Mouse (Mus musculus) G1E (cell line): ENCODE data around the gene Gm17571. TPM values are rescaled to one million over a fixed set of nuclear protein-coding genes. Genes with fewer than 3 reads are reported as not detected.

Experiments used
- ATAC-seq: 2 replicates; pipeline ENCODE4 v1.8.0; 2016; ENCODE audit warnings: mild to moderate bottlenecking; ENCODE audit not compliant: insufficient number of reproducible peaks, poor library complexity, low FRiP score, severe bottlenecking; ENCODE audit errors: extremely low read depth
- DNase-seq: peaks from one replicate; pipeline ENCODE4 v3.0.0; 2012; ENCODE audit warnings: low spot score
- H3K27me3 ChIP-seq: 2 replicates; pipeline ENCODE4 v1.6.1; 2012; ENCODE audit warnings: mild to moderate bottlenecking, low read length, inconsistent platforms; ENCODE audit not compliant: insufficient read depth
- H3K36me3 ChIP-seq: replicated peaks from 2 replicates; pipeline ENCODE3; 2012; ENCODE audit warnings: mild to moderate bottlenecking, inconsistent platforms
- H3K4me1 ChIP-seq: 2 replicates; pipeline ENCODE4 v1.6.1; 2012; ENCODE audit warnings: low read depth, low read length, inconsistent platforms, mixed read lengths; ENCODE audit not compliant: insufficient read depth
- H3K4me3 ChIP-seq: 2 replicates; pipeline ENCODE4 v1.5.1; 2012; ENCODE audit warnings: low read depth, mild to moderate bottlenecking, inconsistent platforms, low read length, moderate library complexity, mixed read lengths
- H3K9me3 ChIP-seq: replicated peaks from 2 replicates; pipeline ENCODE4 v1.6.1; 2012; ENCODE audit warnings: inconsistent platforms
- CTCF ChIP-seq: IDR thresholded peaks from 2 replicates; pipeline ENCODE4 v1.5.1; 2012; ENCODE audit warnings: low read depth, low read length, inconsistent platforms, mixed read lengths
- GATA1 ChIP-seq: IDR thresholded peaks from 2 replicates; pipeline ENCODE4 v1.6.1; 2012; ENCODE audit warnings: borderline replicate concordance, low read length, inconsistent platforms, mixed read lengths
- GATA2 ChIP-seq: IDR thresholded peaks from 2 replicates; pipeline ENCODE4 v1.6.1; 2012; ENCODE audit warnings: low read depth, low read length, inconsistent platforms, borderline replicate concordance
- POLR2AphosphoS5 ChIP-seq: IDR thresholded peaks from 2 replicates; pipeline ENCODE4 v1.6.1; 2012; ENCODE audit warnings: low read depth, low read length, inconsistent platforms; ENCODE audit not compliant: insufficient replicate concordance
- TAL1 ChIP-seq: conservative IDR thresholded peaks from 2 replicates; pipeline ENCODE4 v1.6.1; 2012; ENCODE audit warnings: low read depth, low read length, inconsistent platforms, mixed read lengths
- polyA plus RNA-seq: library from polyadenylated mRNA; stranded (reverse); fragments of >175 nt; gene quantifications from 2 replicates; pipeline ENCODE4 v1.2.3, GENCODE M21; 2012
- total RNA-seq, 2 experiments: library from RNA; stranded (forward) in 1 of 2; stranded (reverse) in 1 of 2; fragments of 200-1000 nt in 1 of 2; fragments of >200 nt in 1 of 2; fragmentation: Nextera tagmentation in 1 of 2; gene quantifications; 2 replicates each; pipeline ENCODE4 v1.2.3; 2014 to 2017

Gene Gm17571
- total RNA-seq (2014; fragmentation: Nextera tagmentation), result not detected in 2 replicates
- total RNA-seq (2017), result not detected in 2 replicates
- polyA plus RNA-seq, result not detected in 2 replicates

DNA sequence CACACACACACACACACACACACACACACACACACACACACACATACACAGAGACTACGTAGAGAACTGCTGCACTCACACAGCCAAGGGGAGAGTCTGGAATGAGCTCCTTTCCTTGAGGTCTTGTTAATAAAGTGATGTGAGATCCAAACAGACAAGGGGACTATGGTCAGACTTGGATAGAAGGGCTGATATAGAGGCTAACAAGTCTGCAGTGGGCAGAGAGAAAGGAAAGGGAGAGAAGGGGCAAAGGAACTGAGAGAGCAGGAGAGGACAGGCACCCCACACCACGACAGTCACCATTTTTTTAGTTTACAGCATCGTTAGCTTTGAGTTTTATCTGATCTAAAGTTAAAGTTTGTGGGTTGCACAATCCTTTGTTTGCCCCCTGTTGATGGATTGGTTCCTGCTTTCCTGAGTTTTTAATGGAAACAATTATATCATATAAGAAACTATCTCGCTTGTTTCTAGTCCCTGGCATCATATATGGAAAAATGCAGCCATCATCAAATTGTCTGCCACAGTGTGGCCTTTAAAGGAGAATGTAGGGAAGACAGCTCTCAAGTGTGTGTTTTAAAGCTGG lies at the start of gene Gm17571:
TSS of gene Gm17571 (minus strand) at position 51 of the 583 bp plus-strand sequence.
- H3K36me3 ChIP-seq, result no peaks in the 10 kb centered on the region
- H3K27me3 ChIP-seq, result no peaks in the 10 kb centered on the region
- TF ChIP-seq TAL1 (no peak), CTCF (no peak), GATA2 (no peak), POLR2AphosphoS5 (no peak), GATA1 (no peak)
- ATAC-seq, result no peak
- H3K9me3 ChIP-seq, result no peaks in the 10 kb centered on the region
- no peak for DNase-seq
- H3K4me3 ChIP-seq, result no peak within 1 kb of the TSS
- H3K4me1 ChIP-seq, result no peaks in the 10 kb centered on the region; the same call in 1 of the 2 replicates

DNA sequence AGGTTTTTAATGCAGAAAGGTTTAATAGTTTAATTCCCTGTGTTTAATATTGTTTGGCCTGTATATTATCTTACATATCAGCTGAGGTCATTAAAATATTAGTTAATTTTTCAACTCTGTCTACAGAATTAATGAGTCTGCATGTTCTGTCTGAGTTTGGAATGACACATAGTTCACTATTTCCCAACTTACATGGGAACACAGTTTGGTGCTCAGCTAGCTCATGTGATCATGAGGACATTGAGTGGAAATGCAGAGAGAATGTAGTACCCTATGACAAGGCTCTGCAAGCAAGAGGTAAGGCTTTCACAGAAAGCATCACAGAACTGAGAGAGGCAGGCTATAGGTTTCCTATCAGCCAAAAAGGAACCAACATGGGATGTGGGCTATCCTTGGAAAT lies 49.0 kb upstream of the Gm17571 start:
- DNase-seq, result no peak

DNA sequence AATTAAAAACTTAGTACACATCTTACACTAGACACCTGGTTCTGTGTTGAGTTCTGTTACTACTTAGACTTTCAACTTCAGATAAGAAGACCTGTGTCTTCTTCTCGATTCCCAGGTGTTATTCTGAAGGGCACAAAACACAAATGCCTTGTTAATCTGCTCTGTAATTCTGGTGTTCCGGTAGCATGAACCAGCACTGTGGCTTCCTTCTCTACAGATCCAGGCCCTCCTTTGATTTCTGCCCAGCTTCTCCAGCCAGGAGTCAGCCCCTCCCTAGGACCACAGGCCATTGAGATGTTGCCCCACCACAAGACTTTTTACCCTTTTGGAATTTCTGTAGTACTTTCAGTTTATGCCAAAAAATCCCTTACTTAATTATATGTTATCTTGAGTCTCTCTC lies 47.2 kb upstream of the Gm17571 start:
- DNase-seq (no peak), ATAC-seq (no peak)
- Histone ChIP-seq H3K36me3 (no peaks in the 10 kb centered on the region), H3K9me3 (no peaks in the 10 kb centered on the region), H3K4me1 (peaks cover 4% of the 10 kb centered on the region; the same call in 1 of the 2 replicates), H3K27me3 (peaks cover 7% of the 10 kb centered on the region; the same call in 1 of the 2 replicates), H3K4me3 (no peak overlapping the region)
- TF ChIP-seq TAL1, result no peak
- TF ChIP-seq CTCF, result no peak
- TF ChIP-seq GATA1, result no peak
- TF ChIP-seq GATA2, result no peak
- TF ChIP-seq POLR2AphosphoS5, result no peak

More for the DNA sequence above, 49.0 kb upstream of the Gm17571 start:
- Histone ChIP-seq H3K4me1 (peaks cover 4% of the 10 kb centered on the region; the same call in 1 of the 2 replicates), H3K27me3 (peaks cover 7% of the 10 kb centered on the region; the same call in 1 of the 2 replicates), H3K36me3 (no peaks in the 10 kb centered on the region), H3K9me3 (no peaks in the 10 kb centered on the region), H3K4me3 (no peak overlapping the region)
- ATAC-seq, result no peak
- TF ChIP-seq GATA2 (no peak), POLR2AphosphoS5 (no peak), CTCF (no peak), TAL1 (no peak), GATA1 (no peak)

DNA sequence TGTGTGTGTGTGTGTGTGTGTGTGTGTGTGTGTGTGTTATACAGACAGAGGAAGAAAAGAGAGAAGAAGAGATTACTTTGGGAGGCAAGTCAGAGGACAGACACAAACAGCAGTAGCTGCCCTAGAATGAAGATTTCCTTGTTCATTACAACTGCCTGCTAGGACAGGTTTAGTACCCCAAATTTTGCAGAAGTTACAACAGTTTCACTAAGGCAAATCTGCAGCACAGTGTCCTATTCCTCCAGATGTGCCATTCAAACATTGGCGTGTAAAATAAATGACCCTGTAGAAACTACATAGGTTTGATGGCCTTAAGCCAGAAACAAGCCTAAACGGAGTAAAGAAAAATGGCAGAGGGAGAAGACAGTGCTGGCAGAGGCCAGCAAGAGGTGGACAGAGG lies 46.3 kb upstream of the Gm17571 start:
- no peaks in the 10 kb centered on the region for H3K9me3 ChIP-seq
- H3K36me3 ChIP-seq, result no peaks in the 10 kb centered on the region
- no peaks in the 10 kb centered on the region for H3K4me1 ChIP-seq
- ATAC-seq (no peak), DNase-seq (no peak)
- TF ChIP-seq GATA2, result no peak
- TF ChIP-seq GATA1, result no peak
- no peak for TF ChIP-seq TAL1
- no peak for TF ChIP-seq CTCF
- no peak for TF ChIP-seq POLR2AphosphoS5
- peaks cover 7% of the 10 kb centered on the region; the same call in 1 of the 2 replicates for H3K27me3 ChIP-seq
- H3K4me3 ChIP-seq, result no peak overlapping the region

GRCm38 (mm10) chr9:13491854-13492620 lies 45.5 kb upstream of the Gm17571 start:
- TF ChIP-seq TAL1 (no peak), GATA1 (no peak), POLR2AphosphoS5 (no peak), GATA2 (no peak), CTCF (no peak)
- H3K27me3 ChIP-seq, result peaks cover 6% of the 10 kb centered on the region; the same call in 1 of the 2 replicates
- no peaks in the 10 kb centered on the region for H3K36me3 ChIP-seq
- DNase-seq (no peak), ATAC-seq (no peak)
- H3K4me3 ChIP-seq, result no peak overlapping the region
- H3K9me3 ChIP-seq, result no peaks in the 10 kb centered on the region
- H3K4me1 ChIP-seq, result no peaks in the 10 kb centered on the region

DNA sequence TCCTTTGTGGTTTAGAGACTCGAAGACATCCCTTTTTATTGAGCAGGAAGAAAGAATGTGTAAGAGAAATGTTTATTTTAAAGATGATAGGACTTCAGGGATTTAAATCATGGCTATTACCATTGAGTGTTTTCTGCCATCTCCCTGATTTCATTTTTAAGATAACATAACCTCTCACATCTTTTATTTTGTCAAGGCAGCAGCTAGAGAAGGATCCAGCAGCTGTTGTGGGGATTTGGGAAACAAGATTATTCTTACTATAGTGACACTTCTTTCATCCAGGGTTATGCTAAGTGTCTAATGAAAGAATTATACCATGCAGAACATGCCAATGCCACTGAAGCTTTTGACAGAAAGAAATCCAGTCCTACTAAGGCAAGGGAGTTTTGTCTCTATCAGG lies 44.6 kb upstream of the Gm17571 start:
- DNase-seq (no peak), ATAC-seq (no peak)
- TF ChIP-seq GATA2, result no peak
- TF ChIP-seq GATA1, result no peak
- Histone ChIP-seq H3K4me3 (no peak overlapping the region), H3K9me3 (no peaks in the 10 kb centered on the region), H3K36me3 (no peaks in the 10 kb centered on the region), H3K4me1 (no peaks in the 10 kb centered on the region), H3K27me3 (peaks cover 4% of the 10 kb centered on the region; the same call in 1 of the 2 replicates)
